Mouse (Mus musculus): Measurements from ENCODE around the gene Ifih1.

GRCm38 (mm10) chr2:62646671-62647289, 725 bp upstream of the Ifih1 start:
- TF ChIP-seq CTCF (IDR thresholded peaks at IDR 0.05; ENCODE audit: low read depth, low read length) (no peak), POLR2A (IDR thresholded peaks at IDR 0.05; ENCODE audit: extremely low read depth, insufficient read depth, low read length) (no peak)

All from liver, adult 2 months (tissue).